Mouse (Mus musculus) neural tube, embryonic 11.5 days (tissue): ENCODE measurements around the gene Clec16a. TPM values are rescaled to one million over a fixed set of nuclear protein-coding genes. Genes with fewer than 3 reads are reported as not detected.

Source experiments
- ATAC-seq: fragments of 200-750 bp; cut with Nextera tagmentation; 2 replicates; pipeline ENCODE4 v1.8.0; 2017; ENCODE audit warnings: moderate number of reproducible peaks, mild to moderate bottlenecking, moderate TSS enrichment, moderate library complexity; ENCODE audit not compliant: insufficient read depth, low FRiP score, low TSS enrichment
- DNase-seq: peaks from one replicate; pipeline ENCODE4 v3.0.0-alpha.2; 2015; ENCODE audit warnings: low spot score
- H3K27ac ChIP-seq: fragments of 300-500 bp; sonication (generic); 2 replicates; pipeline ENCODE4 v1.5.1; 2014; ENCODE audit warnings: low read depth, mild to moderate bottlenecking, low read length
- H3K27me3 ChIP-seq: fragments of 300-500 bp; sonication (generic); 2 replicates; pipeline ENCODE4 v1.6.1; 2014; ENCODE audit warnings: mild to moderate bottlenecking, low read length, mixed read lengths; ENCODE audit not compliant: control insufficient read depth, insufficient read depth
- H3K36me3 ChIP-seq: fragments of 300-500 bp; sonication (generic); 2 replicates; pipeline ENCODE4 v1.6.1; 2014; ENCODE audit warnings: mild to moderate bottlenecking, low read length, moderate library complexity, mixed read lengths; ENCODE audit not compliant: control insufficient read depth, insufficient read depth
- H3K4me1 ChIP-seq: fragments of 300-500 bp; sonication (generic); 2 replicates; pipeline ENCODE4 v1.6.1; 2014; ENCODE audit warnings: low read length, mixed read lengths; ENCODE audit not compliant: control insufficient read depth, insufficient read depth
- H3K4me2 ChIP-seq: fragments of 300-500 bp; sonication (generic); 2 replicates; pipeline ENCODE4 v1.6.1; 2014; ENCODE audit warnings: low read depth, mild to moderate bottlenecking, moderate library complexity
- H3K4me3 ChIP-seq: fragments of 300-500 bp; sonication (generic); 2 replicates; pipeline ENCODE4 v1.5.1; 2014; ENCODE audit warnings: low read depth, low read length
- H3K9ac ChIP-seq: fragments of 300-500 bp; sonication (generic); 2 replicates; pipeline ENCODE4 v1.6.1; 2014; ENCODE audit warnings: mild to moderate bottlenecking, low read length
- H3K9me3 ChIP-seq: fragments of 300-500 bp; sonication (generic); 2 replicates; pipeline ENCODE4 v1.6.1; 2016; ENCODE audit warnings: low read length; ENCODE audit not compliant: control insufficient read depth
- WGBS: fragments of 180-500 bp; shearing (Covaris S2); extraction: QIAGEN DNeasy Blood & Tissue Kit; methylation state at CpG from one replicate; pipeline ENCODE4 v1.1.7; 2014; 5-methylcytosine and 5-hydroxymethylcytosine counted together
- polyA plus RNA-seq: library from polyadenylated mRNA; unstranded; fragments of >200 nt; fragmentation: Nextera tagmentation; extraction: Ambion mirVana; gene quantifications from 2 replicates; pipeline ENCODE4 v1.2.1, GENCODE M21; 2014

Gene Clec16a
- polyA plus RNA-seq, 1 experiment from 2014 or later = 44.0 TPM

DNA sequence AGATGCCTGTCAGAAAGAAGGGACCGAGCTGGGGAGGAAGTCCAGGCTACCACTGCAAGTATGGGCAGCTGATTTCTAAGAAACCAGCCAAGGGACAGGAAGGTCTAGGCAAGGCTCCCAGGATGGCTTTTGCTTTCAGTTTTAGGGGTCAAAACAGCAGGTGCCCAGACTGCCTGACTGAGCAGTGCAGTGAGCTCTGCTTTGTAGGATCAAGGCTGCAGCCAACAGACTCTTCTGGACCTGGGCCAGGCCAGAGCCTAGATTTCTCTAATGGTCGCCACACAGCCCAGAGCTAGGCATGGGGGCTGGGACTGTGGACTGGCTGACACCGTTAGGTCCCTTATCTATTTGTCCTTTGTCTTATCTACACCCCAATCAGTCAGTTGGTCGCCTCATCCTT is 229.6 kb downstream of the Clec16a start:
- no peak overlapping the region for H3K27ac ChIP-seq
- H3K4me1 ChIP-seq = no peaks in the 10 kb centered on the region
- DNase-seq = no peak
- H3K4me2 ChIP-seq = no peak overlapping the region
- ATAC-seq = no peak
- H3K4me3 ChIP-seq = no peak overlapping the region
- H3K9me3 ChIP-seq = no peaks in the 10 kb centered on the region
- H3K27me3 ChIP-seq = no peaks in the 10 kb centered on the region
- WGBS = 83% methylated on average over 4 of the region's 4 CpGs
- H3K9ac ChIP-seq = no peak overlapping the region
- no peaks in the 10 kb centered on the region for H3K36me3 ChIP-seq

DNA sequence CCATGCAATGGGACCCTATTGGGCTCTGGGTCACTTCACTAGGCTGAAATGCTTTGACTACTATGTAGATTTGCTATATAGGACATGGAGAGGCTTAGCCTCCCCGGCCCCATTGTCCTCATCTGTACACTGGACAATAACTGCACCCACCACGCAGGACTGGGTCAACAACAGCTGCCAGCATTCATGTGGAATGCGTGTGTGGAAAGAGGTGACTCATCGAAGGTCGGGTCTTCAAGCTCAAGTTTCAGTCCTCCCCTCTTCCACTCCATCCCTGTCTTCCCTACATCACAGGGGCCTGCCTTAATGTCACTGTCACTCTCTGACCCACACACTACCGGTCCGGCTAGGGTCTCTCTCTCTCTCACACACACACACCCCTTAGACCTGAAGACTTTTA is 231.2 kb downstream of the Clec16a start:
- Histone ChIP-seq H3K4me1 (no peaks in the 10 kb centered on the region), H3K27me3 (no peaks in the 10 kb centered on the region), H3K9me3 (no peaks in the 10 kb centered on the region), H3K36me3 (no peaks in the 10 kb centered on the region), H3K4me3 (no peak overlapping the region), H3K4me2 (no peak overlapping the region), H3K9ac (no peak overlapping the region), H3K27ac (no peak overlapping the region)
- 68% methylated on average over 7 of the region's 7 CpGs for WGBS
- no peak for DNase-seq
- no peak for ATAC-seq

DNA sequence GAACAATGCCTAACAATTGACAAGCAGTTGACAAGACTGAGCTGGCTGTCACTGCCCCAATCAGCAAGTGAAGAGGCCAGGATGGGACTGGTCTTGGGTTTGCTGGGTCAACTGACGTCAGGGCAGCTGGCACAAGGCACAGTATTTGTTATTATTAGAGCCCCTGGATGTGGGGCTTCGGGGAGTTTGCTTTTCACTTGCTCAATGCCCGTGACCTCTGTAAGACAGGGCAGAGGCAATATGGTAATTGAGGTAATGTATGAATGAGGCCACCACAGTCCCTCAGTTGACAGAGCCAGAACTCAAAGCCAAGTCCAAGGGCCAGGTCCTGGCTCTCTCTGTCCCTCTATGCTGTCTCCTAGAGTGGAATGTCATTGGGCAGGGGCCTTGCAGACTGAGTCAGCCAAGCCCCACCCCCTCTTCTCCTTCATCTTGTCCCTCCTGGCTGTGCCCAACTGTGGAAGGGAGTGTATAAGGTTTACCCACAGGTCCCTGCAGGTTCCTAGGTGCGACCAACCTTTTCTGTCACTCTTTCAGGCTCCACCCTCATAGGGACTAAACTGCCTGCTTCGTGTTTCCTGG is 232.5 kb downstream of the Clec16a start:
- WGBS = 68% methylated on average over 5 of the region's 5 CpGs
- Histone ChIP-seq H3K4me2 (no peak overlapping the region), H3K4me1 (no peaks in the 10 kb centered on the region), H3K27me3 (no peaks in the 10 kb centered on the region), H3K36me3 (no peaks in the 10 kb centered on the region), H3K9me3 (no peaks in the 10 kb centered on the region), H3K4me3 (no peak overlapping the region), H3K27ac (no peak overlapping the region), H3K9ac (no peak overlapping the region)
- ATAC-seq = no peak
- no peak for DNase-seq

DNA sequence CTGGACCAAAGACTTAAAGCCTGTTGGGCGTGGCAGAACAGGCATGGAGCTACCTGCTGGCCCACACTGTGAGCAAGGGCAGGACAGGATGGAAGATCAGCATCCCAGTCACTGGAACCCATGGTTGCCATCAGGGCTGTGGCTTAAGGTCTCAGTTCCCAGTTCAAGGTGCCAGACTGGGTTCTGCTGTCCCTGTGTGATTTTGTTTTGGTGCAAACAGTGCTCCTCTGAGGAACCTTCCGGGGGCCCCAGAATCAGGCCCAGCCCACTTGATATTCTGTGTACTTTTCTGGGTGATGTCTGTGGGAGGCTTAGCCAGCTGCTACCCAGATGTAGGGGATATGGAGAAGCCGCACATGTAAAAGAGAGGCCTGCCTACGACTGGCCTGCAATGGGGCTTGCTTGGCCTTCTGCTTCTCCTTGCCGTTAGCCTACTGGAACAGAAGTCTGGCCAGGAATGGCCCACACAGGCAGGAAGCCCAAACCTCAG is 235.5 kb downstream of the Clec16a start:
- Histone ChIP-seq H3K4me1 (peaks cover 2% of the 10 kb centered on the region; the same call in 1 of the 2 replicates), H3K36me3 (no peaks in the 10 kb centered on the region), H3K4me2 (no peak overlapping the region), H3K9ac (no peak overlapping the region), H3K4me3 (no peak overlapping the region), H3K27ac (no peak overlapping the region), H3K9me3 (no peaks in the 10 kb centered on the region), H3K27me3 (peaks cover 10% of the 10 kb centered on the region)
- ATAC-seq = no peak
- 75% methylated on average over 5 of the region's 5 CpGs for whole genome bisulfite sequencing
- no peak for DNase-seq

DNA sequence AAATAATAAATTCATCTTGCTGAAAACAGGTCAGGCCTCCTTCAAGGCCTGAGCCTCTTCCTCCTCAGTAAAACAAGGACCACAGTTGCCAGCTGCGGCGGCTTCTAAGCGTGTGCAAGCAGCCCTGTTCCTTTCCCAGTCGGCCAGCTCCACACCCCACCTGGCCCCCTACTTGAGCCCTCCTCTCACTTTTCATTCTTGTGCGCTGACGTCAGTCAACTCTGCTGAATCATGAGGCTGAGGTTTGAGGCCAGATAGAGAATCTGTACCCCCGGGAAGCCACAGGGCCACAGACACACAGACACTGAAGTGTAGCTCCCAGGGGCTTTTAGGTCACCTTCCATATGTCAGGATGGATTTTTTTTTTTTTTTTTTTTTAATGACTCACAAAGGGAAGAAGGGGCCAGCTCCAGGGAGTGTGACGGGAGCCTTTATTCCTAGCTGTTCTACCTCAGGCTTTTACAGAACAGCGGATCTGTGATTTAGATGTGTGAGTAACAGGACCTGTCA is 236.8 kb downstream of the Clec16a start:
- Histone ChIP-seq H3K36me3 (no peaks in the 10 kb centered on the region), H3K27ac (no peak overlapping the region), H3K4me3 (no peak overlapping the region), H3K4me2 (no peak overlapping the region), H3K9ac (no peak overlapping the region), H3K9me3 (no peaks in the 10 kb centered on the region), H3K4me1 (peaks cover 5% of the 10 kb centered on the region; the same call in 1 of the 2 replicates), H3K27me3 (peaks cover 10% of the 10 kb centered on the region)
- DNase-seq (no peak), ATAC-seq (no peak)
- 52% methylated on average over 9 of the region's 9 CpGs for WGBS

DNA sequence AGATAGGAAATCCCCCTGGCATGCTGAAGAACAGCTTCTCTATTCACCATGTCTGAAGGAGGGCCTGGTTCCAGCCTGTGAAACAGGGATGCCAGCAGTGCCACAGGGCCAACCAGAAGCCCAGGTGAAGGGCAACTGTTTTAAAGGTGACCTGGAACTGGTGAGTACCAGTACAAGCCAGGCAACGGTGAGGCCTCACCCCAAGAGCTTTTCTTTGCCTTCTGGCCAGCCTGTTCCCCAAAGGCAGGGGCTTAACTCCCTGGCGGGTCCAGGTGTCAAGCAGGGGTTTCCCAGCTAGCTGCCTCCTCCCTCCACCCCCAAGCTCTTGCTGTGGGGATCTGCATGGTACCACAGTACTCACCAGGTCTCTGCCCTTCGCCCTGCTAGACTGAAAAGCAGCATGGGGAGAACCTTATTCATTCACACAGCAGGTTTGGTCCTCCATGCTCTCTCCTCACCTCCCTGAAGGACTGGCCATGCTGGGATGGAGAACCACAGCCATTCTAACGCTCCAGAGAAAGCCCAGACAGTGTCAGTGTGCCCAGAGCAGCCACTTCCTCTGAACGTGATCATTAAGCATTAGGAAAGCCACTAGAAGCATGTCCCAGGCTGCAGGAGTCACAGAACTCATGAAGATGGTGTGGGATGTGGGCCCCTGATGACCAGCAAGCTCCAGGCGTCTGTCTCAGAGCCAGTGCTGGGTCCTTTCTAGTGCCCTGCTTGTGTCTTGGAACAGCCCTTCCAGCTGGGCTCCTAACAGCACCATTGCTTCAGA is 237.4 kb downstream of the Clec16a start:
- Histone ChIP-seq H3K9ac (no peak overlapping the region), H3K9me3 (no peaks in the 10 kb centered on the region), H3K36me3 (no peaks in the 10 kb centered on the region), H3K4me1 (peaks cover 5% of the 10 kb centered on the region; the same call in 1 of the 2 replicates), H3K4me3 (no peak overlapping the region), H3K27ac (no peak overlapping the region), H3K4me2 (no peak overlapping the region; the same call in 1 of the 2 replicates), H3K27me3 (peaks cover 10% of the 10 kb centered on the region)
- ATAC-seq (no peak), DNase-seq (no peak)
- WGBS = 52% methylated on average over 6 of the region's 6 CpGs

DNA sequence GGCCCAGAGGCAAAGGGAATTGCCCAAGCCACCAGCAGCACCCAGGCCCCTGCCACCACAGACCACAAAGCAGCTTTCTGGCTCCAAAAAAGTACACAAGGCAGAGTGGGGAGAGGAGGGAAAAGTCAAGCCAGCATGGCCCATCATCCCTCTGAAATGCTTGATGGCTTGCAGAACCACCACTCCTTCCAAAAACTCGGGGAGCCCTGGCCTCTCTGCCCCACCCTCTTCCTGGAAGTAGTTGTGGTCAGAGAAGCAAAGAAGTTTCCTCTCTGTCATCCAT is 238.0 kb downstream of the Clec16a start:
- Histone ChIP-seq H3K4me1 (peaks cover 5% of the 10 kb centered on the region; the same call in 1 of the 2 replicates), H3K4me3 (no peak overlapping the region), H3K9me3 (no peaks in the 10 kb centered on the region), H3K9ac (no peak overlapping the region), H3K27ac (no peak overlapping the region), H3K36me3 (no peaks in the 10 kb centered on the region), H3K27me3 (peaks cover 10% of the 10 kb centered on the region), H3K4me2 (no peak overlapping the region)
- no peak for ATAC-seq
- 54% methylated on average over 1 of the region's 1 CpGs for WGBS
- no peak for DNase-seq

DNA sequence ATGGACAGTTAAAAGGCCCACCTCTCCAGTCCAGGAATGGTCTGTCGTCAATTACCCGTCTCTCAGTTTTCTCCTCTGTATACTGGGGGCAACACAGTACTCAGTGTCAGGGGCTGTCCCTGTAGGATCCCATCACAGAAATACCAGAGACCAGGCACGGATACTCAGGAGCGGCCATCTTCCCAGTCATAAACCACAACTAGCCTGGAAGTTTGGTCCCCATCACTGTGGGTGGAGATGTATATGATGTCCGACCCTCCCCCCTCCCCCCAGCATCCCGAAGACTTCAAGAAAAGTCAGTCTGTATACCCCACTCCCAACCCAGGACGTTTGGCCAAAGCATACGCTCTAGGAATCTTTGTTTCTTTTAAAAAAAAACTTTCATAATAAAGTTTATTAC is 238.3 kb downstream of the Clec16a start:
- H3K9me3 ChIP-seq = no peaks in the 10 kb centered on the region
- no peak overlapping the region for H3K27ac ChIP-seq
- H3K4me2 ChIP-seq = no peak overlapping the region
- H3K9ac ChIP-seq = no peak overlapping the region
- peaks cover 10% of the 10 kb centered on the region for H3K27me3 ChIP-seq
- ATAC-seq = no peak
- WGBS = 61% methylated on average over 8 of the region's 8 CpGs
- H3K4me1 ChIP-seq = peaks cover 5% of the 10 kb centered on the region; the same call in 1 of the 2 replicates
- H3K4me3 ChIP-seq = no peak overlapping the region
- no peaks in the 10 kb centered on the region for H3K36me3 ChIP-seq
- DNase-seq = no peak
